Mouse (Mus musculus) neutrophil, adult 83 days (primary cell): ENCODE data around the gene Tmem200c. TPM values are rescaled to one million over a fixed set of nuclear protein-coding genes. Genes with fewer than 3 reads are reported as not detected.

ENCODE experiments used
- total RNA-seq, 2 experiments: library from RNA; stranded (reverse); gene quantifications; one replicate each; pipeline ENCODE4 v1.2.4; 2023

The Tmem200c gene
- not detected for total RNA-seq

DNA sequence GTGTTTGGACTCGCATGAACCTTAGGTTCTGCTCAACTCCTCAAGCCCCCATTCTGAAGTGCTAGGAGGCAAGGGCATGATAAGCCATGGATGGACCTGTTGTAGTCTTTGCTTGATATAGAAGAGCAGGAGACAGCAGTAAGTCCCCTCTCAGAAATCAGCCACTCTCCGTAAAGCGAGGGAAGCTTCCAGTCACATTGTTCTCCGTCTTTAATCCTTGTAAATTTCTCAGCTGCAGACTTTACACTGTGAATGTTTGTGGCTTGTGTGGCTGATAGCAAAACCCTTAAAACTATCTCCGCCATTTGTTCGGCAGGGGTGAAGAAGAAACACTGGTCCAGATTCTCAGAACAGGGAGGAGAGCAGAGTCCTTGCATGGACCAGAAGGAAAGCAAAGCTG, at the start of gene Tmem200c:
Tmem200c (plus strand) TSS at position 301 of the 400 bp plus-strand sequence.

Other genes starting within 250 kb of the Tmem200c start
- gene Epb41l3, start 249.1 kb downstream of the Tmem200c start, total RNA-seq: 1 to 10 TPM; 1.1 to 1.3 TPM